Mouse (Mus musculus) G1E (cell line): ENCODE results near the gene Ccnt2.

Experiments
- CTCF ChIP-seq: IDR thresholded peaks from 2 replicates; pipeline ENCODE4 v1.5.1; 2012; ENCODE audit warnings: low read depth, low read length, inconsistent platforms, mixed read lengths
- GATA1 ChIP-seq: IDR thresholded peaks from 2 replicates; pipeline ENCODE4 v1.6.1; 2012; ENCODE audit warnings: borderline replicate concordance, low read length, inconsistent platforms, mixed read lengths
- GATA2 ChIP-seq: IDR thresholded peaks from 2 replicates; pipeline ENCODE4 v1.6.1; 2012; ENCODE audit warnings: low read depth, low read length, inconsistent platforms, borderline replicate concordance

DNA sequence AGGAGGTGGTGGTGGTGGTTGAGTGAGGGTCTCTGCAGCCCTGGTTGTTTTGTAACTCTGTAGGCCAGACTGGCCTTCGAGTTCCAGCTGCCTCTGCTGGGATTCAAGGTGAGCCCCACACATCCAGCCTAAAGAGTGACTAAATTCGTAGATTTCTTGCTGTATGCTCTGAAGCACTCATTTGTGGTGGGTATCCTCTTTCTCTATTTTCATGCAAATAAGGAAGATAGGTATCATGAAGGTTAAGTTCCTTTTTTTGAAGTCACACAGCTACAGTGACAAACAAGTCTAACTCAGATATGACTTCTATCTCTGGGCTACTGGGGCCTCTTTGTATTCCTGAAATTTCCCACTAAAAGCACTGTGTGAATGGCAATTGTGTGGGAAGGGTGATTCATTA lies 6.9 kb downstream of the Ccnt2 start:
- no peak for TF ChIP-seq CTCF
- no peak for TF ChIP-seq GATA1
- TF ChIP-seq GATA2: no peak
